Comparison of ENCODE assay signal across 9 mouse cellular contexts in the genomic region with DNA sequence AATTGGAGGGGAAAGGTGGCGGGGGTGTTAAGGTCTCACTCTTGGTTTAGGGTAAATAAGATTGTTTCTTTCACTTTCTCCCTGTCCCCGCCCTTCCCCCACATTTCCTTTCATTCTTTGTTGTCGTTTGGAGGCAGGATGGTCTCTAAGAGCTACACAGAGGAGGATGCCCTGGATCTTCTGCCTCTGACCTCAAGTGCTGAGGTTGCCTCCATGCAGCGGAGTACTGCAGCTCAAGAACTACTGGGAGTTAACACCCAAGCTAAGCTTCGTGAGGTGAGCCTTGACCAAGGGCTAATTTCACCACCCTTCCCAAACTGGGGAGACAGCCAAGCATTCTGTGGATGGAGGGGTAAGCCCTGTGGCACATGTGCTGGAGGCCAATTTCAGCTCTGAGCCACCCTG. TPM values are rescaled to one million over a fixed set of nuclear protein-coding genes. Genes with fewer than 3 reads are reported as not detected.
DNase-seq lines count a peak whose midpoint lies in the region; ATAC-seq and TF ChIP-seq lines count a peak whose summit lies in the region.
"Had no signal": no experiment of that assay in that cellular context is flagged by ENCODE, and none has a peak within 500 bp of the region (broad histone marks: within the 10 kb centered on the region; RNA-seq: fewer than 3 reads in every experiment).

No protein-coding gene starts in this region.

- peak overlapping the region; percentile 39; the same call in 1 of the 2 replicates for H3K4me2 ChIP-seq in liver, embryonic 14.5 days (ENCODE audit: low read depth)
- no peak overlapping the region for H3K4me2 ChIP-seq in midbrain, embryonic 13.5 days (replicated peaks)
- H3K4me2 ChIP-seq: neural tube, embryonic 12.5 days had no signal

- H3K27me3 ChIP-seq in spleen, adult 2 months (ENCODE audit: control insufficient read depth, insufficient read depth, low read length): no peaks in the 10 kb centered on the region
- H3K27me3 ChIP-seq in liver, embryonic 14.5 days (ENCODE audit: control insufficient read depth, insufficient read depth, low read length): no peaks in the 10 kb centered on the region
- H3K27me3 ChIP-seq in midbrain, embryonic 13.5 days: no peaks in the 10 kb centered on the region
- H3K27me3 ChIP-seq: neural tube, embryonic 12.5 days had no signal

- H3K4me1 ChIP-seq in spleen, adult 2 months (ENCODE audit: control insufficient read depth, insufficient read depth, insufficient read length): peaks cover 38% of the 10 kb centered on the region
- H3K4me1 ChIP-seq in liver, embryonic 14.5 days (replicated peaks; ENCODE audit: control insufficient read depth in 2 of 2, insufficient read depth in 2 of 2, low read length in 1 of 2): peaks cover 14 to 59% of the 10 kb centered on the region in 2 experiments
- H3K4me1 ChIP-seq in midbrain, embryonic 13.5 days (replicated peaks): peaks cover 16% of the 10 kb centered on the region

- H3K9ac ChIP-seq in liver, embryonic 14.5 days (replicated peaks): no peak overlapping the region
- no peak overlapping the region for H3K9ac ChIP-seq in midbrain, embryonic 13.5 days (replicated peaks)
- H3K9ac ChIP-seq: neural tube, embryonic 12.5 days had no signal

- 26% methylated on average over 5 of the region's 5 CpGs for WGBS in spleen, adult 2 months
- 38% methylated on average over 5 of the region's 5 CpGs for WGBS in liver, embryonic 14.5 days (ENCODE audit: insufficient replicate concordance)
- WGBS in midbrain, embryonic 13.5 days: 65% methylated on average over 5 of the region's 5 CpGs

- ATAC-seq in liver, embryonic 14.5 days (ENCODE audit: insufficient read depth): no peak
- ATAC-seq in midbrain, embryonic 13.5 days: no peak

- no peak for TF ChIP-seq CTCF in spleen, adult 2 months (IDR thresholded peaks at IDR 0.05; ENCODE audit: extremely low read depth, insufficient read depth, insufficient read length, insufficient replicate concordance)
- TF ChIP-seq CTCF in liver, embryonic 14.5 days (IDR thresholded peaks at IDR 0.05; ENCODE audit: low read depth): no peak

- H3K9me3 ChIP-seq in liver, embryonic 14.5 days (ENCODE audit: control insufficient read depth, low read length): no peaks in the 10 kb centered on the region
- no peaks in the 10 kb centered on the region for H3K9me3 ChIP-seq in midbrain, embryonic 13.5 days
- H3K9me3 ChIP-seq: neural tube, embryonic 12.5 days had no signal

- H3K36me3 ChIP-seq in spleen, adult 2 months (ENCODE audit: control insufficient read depth, insufficient read depth, low read length): no peaks in the 10 kb centered on the region
- no peaks in the 10 kb centered on the region for H3K36me3 ChIP-seq in liver, embryonic 14.5 days (replicated peaks; ENCODE audit: control insufficient read depth, insufficient read depth, low read depth)
- no peaks in the 10 kb centered on the region for H3K36me3 ChIP-seq in midbrain, embryonic 13.5 days
- H3K36me3 ChIP-seq: neural tube, embryonic 12.5 days had no signal

- no peak overlapping the region for H3K4me3 ChIP-seq in spleen, adult 2 months (ENCODE audit: extremely low read depth, insufficient read depth, insufficient read length)
- H3K4me3 ChIP-seq in liver, embryonic 14.5 days (ENCODE audit: insufficient read depth in 1 of 2, low read depth in 2 of 2, low read length in 2 of 2): no peak overlapping the region
- no peak overlapping the region for H3K4me3 ChIP-seq in midbrain, embryonic 13.5 days (replicated peaks)
- H3K4me3 ChIP-seq: neural tube, embryonic 12.5 days had no signal

- H3K27ac ChIP-seq in spleen, adult 2 months (ENCODE audit: insufficient read depth, low read length): peak overlapping the region; percentile 66
- no peak overlapping the region for H3K27ac ChIP-seq in liver, embryonic 14.5 days
- no peak overlapping the region for H3K27ac ChIP-seq in midbrain, embryonic 13.5 days
- H3K27ac ChIP-seq: neural tube, embryonic 12.5 days had no signal

- peak; percentile 27 for DNase-seq in embryo, embryonic 10.5 days (ENCODE audit: low spot score)
- no peak for DNase-seq in embryo, embryonic 11 days
- peak in 1 of 2 experiments; percentile 39 for DNase-seq in spleen, adult 2 months (ENCODE audit: low read depth in 1 of 2, low spot score in 2 of 2)
- no peak for DNase-seq in spleen, postnatal 10 days (ENCODE audit: low spot score in 2 of 2)
- no peak for DNase-seq in liver, embryonic 14.5 days (ENCODE audit: low read depth in 3 of 3, low spot score in 3 of 3)
- peak; percentile 37 for DNase-seq in thymus, postnatal 25 days
- no peak for DNase-seq in left cerebral cortex, adult 8-10 months (ENCODE audit: low spot score in 2 of 2)

- TF ChIP-seq POLR2A in spleen, adult 2 months (IDR thresholded peaks at IDR 0.05; ENCODE audit: low read depth, low read length): no peak

- TF ChIP-seq EP300 in liver, embryonic 14.5 days (IDR thresholded peaks at IDR 0.05; ENCODE audit: low read depth): no peak

RNA-seq across cellular contexts. Expression of a gene that starts 12.2 kb away (rescaled TPM):
- polyA plus RNA-seq in spleen, adult 2 months (2012; rRNA removed): 68.0 and 68.5 TPM in 2 replicates
- 52.5 and 62.6 TPM in 2 replicates for polyA plus RNA-seq in liver, embryonic 14.5 days (2012; rRNA removed)
- 96.8 and 105 TPM in 2 replicates for polyA plus RNA-seq in liver, embryonic 14.5 days (2014; fragmentation: Nextera tagmentation; extraction: Ambion mirVana)
- total RNA-seq in left cerebral cortex, adult 8-10 months (2022): 100 to 1,000 TPM in 2 of 4 experiments, 10 to 100 TPM in 2; 53.2 to 129 (median 82.7) TPM
- 33.0 and 36.0 TPM in 2 replicates for polyA plus RNA-seq in midbrain, embryonic 13.5 days (2015; fragmentation: Nextera tagmentation; extraction: Ambion mirVana)

Comparison
In these comparisons a context has a peak if more than half of its experiments do, and no peak if none do; other contexts are left out.
1. DNase-seq: peak in embryo, embryonic 10.5 days (single experiment) and thymus, postnatal 25 days (single experiment); none in embryo, embryonic 11 days (single experiment), spleen, postnatal 10 days (0 of 2), liver, embryonic 14.5 days (0 of 3) and left cerebral cortex, adult 8-10 months (0 of 2).